Mouse (Mus musculus) embryo, embryonic 9.5 days (tissue): Measurements from ENCODE around the gene Gys2.
"Not testable (repeated sequence)": the region's sequence is repeated elsewhere in the genome, so short reads cannot be mapped to it uniquely, and the experiment has no call there.

Source experiments
- DNase-seq: peaks from one replicate; pipeline ENCODE4 v3.0.0-alpha.2; 2017; ENCODE audit errors: extremely low spot score

Gys2 gene

DNA sequence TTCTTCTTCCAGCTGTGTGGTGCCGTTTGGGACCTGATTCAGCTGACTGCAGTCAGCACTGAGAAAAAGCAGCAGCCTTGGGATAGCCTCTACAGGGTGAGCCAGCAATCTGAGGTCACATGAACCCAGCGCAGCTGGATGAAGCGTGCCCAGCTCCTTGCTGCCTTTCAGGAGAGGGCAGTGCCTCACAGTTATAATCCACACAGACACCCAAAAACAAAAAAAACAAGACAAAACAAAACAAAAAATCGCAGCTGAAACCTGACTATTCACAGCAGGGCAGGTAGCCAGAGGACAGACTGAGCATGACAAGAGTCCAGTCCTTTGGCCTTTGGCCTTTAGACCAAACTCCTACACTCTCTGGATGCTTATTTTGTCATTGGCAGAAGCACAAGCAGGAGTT, at the start of gene Gys2:
Gene Gys2 (minus strand): TSS at position 309 of the 403 bp plus-strand sequence.
- DNase-seq, result no peak

DNA sequence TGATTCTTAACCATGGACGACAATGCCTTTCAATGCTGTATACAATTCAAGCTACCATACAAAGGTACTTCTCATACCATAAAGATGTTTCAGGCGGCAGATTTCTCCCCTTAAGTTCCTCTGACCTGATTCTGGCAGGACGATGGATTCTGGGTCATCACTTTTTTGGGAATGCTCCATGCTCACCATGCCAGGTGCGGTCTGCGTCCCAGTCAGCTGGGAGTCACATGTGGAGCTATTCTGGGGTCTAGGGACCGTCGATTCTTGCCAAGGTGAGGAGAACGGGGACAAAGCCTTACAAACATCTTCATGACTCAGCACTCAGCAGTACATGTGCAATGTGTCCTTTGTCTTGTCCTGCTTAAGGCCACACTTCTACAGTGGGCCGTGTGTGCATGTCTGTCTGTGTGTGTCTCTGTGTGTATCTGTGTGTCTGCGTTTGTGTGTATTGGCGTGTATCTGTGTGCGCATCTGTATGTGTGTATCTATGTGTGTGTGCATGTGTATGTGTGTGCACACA, 48.7 kb upstream of the Gys2 start:
- no peak for DNase-seq

DNA sequence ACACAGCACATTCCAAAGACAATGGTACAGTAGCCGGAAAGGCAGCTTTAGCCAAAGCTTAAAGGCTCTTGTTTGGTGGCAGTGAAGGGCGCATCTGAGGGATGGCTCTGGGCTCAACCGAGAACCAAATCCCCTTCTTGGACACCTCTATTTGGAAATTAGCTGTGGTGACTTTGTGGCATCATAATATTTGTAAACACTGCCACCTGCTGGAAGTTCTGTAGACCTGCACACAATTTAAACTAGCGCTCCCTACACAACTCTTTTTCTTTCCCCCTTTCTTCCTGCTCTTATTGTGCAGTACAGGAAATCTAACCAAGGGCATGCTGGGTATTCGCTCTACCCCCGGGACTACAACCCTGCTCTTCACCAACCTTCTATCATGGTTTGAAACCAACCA, 46.2 kb upstream of the Gys2 start:
- peak; percentile 60 for DNase-seq

DNA sequence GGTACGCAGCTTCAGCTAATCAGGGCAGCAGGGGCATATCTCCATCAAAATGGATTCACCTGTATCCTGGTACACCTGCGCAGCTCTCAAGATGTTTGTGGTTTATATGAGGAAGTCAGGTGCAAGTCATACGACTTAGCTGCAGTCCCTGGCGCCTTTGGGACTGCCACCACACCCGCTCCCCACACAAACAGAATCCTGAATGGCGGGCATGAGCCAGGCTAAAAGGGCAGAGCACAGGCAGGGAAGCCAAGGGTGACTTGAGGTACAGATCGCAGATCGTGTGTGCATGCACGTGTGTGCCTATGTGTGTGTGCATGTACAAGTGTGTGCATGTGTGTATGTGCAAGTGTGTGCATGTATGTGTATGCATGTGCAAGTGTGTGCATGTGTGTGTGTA, 42.5 kb upstream of the Gys2 start:
- not testable (repeated sequence) for DNase-seq

DNA sequence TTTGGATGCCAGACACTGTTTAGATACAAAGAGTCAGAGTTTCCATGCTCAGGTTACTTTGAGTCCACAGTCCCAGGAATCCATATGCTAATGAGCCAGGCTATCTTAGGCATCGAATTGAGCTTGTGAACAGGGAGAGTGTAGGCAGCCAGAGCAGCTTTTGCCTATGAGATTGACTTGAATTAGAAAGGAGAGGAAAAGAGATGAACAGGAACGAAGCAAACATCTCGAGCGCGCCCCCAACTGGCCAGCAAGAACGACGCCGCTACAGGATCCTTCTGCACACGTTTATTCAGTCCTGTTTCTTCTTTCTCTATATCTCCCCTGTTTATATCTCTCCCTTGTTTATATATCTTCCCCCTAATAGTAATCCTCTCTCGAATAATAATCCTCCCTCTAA, 42.0 kb upstream of the Gys2 start:
- DNase-seq, result peak; percentile 35

DNA sequence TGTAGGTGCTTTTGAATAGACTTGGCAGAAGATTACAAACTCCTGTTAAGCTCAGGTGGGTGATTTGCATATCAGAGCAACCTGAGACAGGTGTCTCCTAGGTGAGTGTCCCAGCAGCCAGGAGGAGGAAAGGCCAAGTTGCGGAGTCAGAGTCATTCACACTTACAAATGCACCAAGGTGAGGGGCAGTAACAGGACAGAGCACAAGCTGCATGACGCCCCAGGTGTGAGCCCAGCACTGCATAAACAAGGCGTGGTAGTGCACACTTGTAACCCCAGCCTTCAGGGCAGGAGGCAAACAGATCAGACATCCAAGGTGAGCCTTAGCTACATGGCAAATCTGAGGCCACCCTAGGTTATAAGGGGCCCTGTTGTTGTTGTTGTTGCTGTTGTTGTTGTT, 40.0 kb upstream of the Gys2 start:
- no peak for DNase-seq

DNA sequence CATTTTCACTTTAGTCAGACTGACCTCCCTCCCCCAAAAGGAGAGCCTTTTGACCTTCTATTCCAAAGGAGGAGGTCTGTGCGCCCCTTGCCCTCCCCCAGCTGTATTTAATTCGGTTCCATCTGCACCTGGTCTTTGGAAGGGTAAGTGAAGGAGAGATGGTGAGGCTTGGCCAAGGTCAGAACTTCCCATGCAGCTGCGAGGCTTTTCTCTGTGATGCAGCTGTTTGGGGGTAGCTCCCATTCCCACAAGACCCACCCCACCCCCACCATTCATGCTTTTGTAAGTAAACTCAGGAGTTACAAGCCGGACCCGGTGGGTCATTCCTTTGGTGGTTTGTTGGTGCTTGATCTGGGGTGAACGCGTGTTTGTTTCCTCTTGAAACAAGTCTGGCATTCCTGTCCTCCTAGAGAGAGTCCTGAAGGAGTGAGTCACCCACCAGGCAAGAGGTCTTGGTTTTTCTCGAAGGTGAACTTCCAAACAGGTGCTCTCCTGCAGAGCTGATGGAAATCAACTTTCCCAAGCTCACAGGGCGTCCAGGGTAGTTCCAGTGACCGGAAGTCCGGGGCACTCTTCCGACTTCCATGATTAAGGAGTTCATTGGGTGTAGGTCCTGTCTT, 38.7 kb upstream of the Gys2 start:
- no peak for DNase-seq

DNA sequence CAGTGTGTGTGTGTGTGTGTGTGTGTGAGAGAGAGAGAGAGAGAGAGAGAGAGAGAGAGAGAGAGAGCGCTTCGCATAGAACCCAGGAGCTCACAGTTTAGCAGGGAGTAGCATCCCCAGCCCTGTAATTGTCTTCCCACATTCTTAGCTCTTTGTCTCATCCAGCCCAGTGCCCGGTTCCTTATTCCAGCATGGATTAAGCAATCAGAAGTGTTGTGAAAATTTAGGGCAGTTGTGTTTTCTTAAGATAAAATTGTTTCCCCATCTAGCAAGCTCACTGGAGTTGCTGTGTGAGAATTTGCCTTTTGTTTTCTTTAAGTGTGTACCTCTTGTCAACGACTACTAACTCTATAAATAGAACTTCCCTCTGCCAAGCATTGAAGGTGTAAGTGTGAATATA, 35.8 kb upstream of the Gys2 start:
- DNase-seq, result no peak

DNA sequence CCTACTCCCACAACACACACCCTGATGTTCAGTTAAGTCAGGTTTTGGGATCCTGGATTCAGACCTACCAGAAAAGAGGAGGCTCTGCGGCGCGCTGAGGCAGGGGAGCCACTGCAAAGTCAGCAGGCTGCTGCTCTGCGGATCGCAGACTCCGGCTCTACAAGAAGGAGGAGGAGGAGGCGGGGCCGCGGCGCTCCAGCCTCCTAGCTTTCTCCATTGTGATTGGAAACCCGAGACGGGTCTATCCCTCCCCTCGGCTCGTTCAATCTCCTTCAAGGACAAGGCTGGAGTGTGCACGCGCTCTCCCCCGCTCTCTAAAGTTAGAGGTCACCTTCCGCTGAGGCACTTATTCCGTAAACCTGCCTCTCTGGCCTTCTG, 34.9 kb upstream of the Gys2 start, which contains the start of gene Ldhb:
Gene Ldhb (minus strand): TSS at position 173 of the 378 bp plus-strand sequence.
- peak; percentile 92 for DNase-seq

DNA sequence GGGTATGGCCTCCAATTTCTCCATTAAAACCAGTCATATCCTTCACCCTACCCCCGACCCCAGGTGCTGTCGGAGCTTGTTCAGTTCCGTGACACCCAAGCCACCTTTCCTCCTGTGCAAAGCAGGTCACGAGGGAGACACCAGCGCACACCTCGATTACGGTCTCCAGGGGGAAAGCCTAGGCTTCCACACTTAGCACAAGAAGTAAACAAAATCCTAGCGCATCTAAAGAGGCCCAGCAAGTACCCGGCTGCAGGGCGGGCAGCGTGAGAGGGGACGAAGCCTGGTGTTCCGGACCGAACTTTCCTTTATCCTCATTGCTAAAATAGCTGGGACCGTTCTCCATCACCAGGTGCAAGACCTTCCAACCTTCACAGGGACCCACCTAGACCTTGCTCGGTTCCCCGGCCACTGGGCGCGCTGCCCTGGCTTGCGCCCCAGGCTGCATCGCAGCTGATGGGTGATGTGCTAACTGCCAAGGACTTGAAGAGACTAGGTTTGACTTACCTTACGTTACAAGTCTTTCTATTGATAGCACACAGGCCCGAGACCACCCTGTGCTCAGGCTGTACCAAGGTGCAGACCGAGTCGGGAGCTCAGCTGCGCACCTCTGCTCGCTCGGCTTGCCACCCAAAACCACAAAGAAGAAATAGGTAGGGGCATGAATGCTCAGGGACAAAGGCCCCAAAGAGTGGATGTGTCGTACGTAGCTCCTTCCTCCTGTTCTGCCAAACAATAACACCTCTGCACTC, 34.3 kb upstream of the Gys2 start:
- DNase-seq, result no peak

DNA sequence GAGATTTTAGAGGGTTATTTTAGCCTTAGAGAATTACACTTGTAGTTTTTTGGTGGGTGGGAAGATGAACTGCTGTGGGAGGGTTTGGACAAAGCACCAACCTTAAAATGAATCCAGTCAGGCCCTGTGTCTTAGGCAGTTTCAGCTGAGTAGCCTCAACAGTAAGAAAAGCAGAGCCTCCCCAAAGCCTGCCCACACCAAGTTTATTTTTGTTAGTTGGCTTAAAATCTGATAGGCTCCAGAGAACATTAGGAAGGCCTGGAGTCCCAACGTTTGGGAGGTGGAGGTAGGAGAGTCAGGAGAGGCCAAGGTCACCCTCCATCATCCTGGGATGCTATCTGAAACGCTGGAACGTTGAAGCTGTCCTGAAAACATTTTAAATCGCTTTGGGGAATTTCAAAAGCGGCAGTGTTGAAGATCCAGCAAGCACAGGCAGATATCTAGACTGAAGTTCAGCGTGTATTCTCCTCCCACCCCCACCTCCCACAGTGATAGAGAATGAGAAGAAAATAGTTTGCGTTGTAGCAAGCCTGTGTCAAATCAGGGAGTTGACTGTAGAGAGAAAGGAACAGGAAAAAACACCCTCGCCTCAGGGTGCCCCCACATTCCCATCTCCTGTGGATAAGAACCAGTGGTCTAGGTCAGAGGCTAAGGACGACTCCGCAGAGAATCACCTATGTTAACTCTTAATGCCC, 33.6 kb upstream of the Gys2 start:
- DNase-seq, result no peak

DNA sequence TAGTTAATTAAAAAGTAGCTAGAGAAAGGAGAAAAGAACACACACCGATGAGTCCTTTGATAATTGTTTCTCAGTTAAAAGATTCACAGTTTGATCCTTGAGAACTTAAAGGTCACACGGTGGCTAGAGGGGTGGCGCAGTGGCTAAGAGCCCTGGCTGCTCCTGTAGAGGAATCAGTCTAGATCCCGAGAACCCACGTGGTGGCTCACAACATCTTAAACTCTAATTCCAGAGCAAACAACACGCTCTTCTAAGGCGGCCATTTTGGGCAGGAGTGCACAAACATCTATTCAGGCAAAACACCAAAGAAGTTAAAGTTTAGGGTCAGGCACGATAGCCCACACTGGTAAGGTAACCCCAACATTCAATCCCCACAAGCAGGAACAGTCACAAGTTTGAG, 30.7 kb upstream of the Gys2 start:
- DNase-seq, result no peak

DNA sequence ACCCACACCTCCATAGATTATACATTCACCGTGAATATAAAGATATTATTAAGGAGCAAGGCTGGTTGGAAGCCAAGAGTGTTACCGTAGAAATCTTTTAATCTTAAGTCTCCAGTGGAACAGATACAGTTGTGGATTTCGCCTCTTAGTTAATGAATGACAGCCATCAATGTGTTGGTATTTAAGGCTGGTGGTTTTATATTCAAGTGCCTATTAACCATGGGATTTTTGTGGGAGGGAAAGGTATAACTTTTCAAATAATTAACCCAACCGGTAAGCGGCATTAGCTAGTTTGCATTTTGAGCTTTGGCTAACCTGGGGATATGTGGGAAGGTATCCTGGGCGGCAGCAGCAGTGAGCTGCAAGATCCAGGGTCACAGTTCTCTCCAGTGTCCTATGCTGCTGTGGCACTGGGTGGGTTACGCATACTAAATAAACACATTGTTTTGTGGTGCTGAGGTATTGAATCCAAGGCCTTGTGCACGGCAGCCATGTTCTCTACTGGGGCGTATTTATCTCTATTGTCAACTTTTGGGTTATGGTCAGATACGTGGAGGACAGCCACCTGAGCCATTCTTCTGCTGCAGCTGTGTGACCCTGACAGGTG, 29.7 kb upstream of the Gys2 start:
- DNase-seq, result no peak

DNA sequence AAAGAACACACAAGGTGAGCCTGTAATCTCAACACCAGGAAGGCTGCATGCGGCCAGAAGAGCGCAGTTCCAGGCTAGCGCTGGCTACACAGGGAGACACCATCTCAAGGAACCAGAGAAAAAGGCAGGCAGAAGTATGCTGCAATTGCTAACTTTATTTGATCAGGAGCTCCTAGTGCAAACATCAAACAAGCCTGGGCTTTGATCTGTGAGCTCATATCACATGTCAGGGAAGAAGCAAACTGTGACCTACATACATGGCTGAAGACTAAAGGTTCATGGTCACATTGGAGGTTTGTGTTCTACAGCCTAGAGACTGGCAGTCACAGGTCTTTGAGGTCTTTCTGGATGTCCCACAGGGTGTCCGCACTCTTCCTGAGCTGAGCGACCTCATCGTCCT, 17.2 kb upstream of the Gys2 start:
- not testable (repeated sequence) for DNase-seq

DNA sequence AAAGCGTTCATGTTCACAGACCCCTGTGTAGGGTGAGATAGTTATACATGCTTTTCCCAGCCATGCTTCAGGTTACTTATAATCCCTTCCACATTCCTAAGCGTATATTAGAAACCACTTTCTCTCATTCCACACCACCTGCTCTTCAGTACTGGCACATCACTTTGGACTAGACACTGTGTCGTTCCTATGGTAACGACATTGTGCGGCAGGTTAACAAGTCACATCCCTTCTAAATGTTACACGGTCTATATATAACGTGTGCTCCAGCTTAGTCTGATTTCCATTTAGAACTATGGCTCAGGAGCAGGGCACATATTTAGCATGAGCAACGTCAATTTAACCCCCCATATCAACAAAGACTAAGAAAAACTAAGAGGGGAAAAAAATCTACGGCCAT, 14.7 kb upstream of the Gys2 start:
- no peak for DNase-seq

DNA sequence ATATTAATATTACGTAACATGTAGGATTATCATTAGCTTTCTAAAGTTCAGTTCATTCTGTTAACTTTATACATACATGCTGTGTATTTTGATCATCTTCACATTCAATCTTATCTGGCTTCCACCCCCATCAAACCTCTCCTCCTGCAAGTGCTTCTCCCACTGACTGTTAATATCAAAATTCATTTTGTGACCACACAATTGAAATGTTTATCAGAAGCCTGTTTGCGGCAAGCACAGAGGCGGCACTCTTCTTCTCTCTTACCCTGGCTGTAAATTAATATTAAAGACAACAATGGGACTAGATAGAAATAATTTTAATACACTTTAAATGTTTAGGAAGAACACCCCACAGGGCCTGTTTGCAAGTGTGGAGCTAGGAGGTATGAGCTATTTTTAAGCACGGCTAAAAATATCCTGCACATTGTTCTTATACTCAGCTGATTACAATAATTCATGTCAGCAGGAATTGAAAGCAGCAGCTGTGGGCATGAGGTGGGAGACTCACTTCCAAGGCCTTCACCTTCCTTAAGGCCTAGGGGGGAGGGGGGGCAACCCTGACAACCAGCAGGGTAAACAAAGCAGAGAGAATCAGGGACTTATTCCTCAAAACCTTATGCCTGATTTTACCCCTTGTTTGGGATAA, 12.7 kb upstream of the Gys2 start:
- DNase-seq, result no peak

DNA sequence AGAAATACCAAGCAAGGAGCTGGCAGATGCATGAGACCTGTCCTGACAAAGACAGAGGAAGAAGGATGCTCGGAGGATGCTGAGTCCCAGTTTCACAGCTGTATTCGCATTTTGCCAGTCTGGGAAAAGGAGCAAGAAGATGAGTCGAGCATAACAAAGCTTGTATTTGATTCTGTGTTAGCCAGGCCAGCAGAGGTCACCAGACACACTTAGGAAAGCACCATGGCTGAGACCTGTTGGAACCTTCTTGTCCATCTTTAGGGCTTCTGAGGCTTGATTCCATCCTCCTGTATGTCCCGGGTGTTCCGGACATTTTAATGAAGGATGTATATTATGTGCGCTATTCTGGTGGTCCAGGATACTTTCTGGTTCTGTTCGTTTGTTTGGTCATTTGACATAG, 4.3 kb upstream of the Gys2 start:
- no peak for DNase-seq

DNA sequence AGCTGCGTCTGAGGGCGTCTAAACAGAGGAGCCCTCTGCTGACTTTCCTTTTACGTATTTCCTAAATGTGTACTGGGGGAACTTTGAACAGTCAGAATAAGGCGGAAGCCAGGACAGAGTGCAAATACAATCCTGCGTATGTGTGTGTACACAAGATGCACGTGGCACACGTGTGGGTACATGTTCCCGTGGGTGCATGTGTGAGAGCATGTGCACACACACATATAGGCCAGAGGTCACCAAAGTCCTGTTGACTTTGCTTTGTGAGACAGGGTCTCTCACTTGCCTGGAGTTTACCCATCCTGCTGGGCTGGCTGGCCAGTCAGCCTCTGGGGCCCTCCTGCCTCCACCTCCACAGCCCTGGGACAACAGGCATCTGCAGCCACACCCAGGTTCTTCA, 1.8 kb downstream of the Gys2 start:
- no peak for DNase-seq

DNA sequence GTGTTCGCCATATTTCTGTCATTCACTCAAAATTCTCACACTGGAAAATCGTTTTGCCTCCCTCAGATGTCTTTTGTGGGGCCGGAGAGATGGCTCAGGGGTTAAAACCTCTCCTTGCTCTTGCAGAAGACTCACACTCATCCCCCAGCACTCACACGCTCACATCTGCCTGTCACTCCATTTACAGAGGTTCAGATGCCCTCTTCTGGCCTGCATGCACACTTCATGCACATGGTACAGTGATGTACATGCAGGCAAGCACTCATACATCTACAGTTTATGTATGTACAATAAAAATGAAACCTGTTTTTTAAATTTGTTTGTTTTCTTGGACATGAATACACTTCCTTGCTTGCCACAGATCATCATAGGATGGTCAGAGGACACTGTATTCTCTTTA, 3.3 kb downstream of the Gys2 start:
- no peak for DNase-seq

DNA sequence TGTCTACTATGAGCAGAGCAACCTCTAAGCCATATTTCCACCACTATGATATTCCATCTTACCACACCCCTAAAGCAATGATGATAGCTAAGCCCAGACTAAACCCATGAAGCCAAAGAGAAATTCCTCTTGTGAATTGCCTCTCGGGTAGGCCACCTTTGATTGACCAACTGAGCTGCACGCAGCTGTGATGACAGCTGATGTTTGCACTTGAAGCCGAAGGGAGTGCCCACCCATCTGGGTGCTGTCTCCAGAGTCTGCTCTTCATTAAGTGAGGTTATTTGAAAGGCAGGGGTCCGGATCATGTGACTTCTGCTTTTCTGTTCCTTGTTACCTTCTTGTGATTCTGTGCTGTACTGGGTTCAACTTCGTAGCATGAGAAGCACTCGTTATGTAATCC, 10.7 kb downstream of the Gys2 start:
- no peak for DNase-seq

DNA sequence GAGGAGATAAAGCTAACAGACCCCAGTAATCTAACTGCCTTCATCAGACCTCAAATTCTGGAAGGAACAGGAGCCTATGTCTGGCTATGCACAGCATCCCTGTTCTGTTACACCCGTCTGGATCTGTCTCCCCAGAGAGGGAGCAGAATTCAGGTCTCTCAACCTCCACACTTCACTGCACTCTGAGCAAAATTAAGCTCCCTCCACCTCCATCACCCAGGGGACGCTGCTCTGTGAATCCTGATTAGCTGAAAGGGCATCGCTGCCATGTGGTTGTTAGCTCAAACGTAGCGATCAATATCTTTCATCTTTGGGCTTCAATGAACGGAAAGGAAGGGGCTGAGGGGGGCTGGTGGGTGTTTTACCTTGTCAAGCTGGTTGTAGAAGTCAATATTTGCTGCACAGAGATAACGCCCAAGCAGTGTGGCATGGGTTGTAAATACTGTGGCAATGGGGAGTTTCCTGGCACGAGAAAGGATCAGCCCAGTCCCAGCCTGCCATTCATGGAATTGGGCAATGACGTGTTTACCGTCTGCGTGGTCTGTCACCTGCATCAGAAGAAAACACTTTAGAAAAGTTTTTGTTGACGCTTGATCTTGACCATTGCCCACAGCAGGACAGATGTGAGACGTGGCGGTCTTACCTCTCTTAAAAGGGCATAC, 13.8 kb downstream of the Gys2 start:
- no peak for DNase-seq
